In the genomic region with DNA sequence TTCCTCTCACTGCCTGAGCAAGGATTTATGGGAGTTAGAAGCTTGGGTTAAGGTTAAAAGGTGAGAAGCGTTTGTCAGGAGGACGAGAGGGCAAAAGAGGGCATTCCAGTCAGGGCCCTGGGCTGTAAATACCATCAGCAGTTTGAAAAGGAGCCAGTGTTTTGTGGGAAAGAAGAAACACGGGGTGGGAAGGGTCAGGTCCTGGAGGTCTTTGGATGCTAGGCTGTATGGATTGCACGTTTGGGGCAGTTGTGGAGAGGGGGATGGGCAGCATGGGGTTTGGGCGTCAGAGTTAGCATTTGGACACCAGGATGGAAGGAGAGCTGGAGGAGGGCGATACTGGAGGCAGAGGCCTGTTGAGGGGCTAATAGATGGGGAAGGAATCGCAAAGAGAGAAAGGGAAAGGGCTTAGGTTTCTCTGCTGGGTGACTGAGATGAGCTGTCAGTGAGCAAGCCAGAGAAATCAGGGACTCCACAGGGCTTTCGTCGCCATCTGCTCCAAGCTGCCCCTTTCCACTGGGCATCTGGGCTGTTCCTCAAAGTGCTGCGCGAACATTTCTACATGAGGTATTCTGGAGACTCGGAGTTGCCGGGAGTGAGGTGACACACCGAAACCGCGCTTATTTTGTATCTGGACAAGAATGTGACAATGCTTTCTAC, we compare ENCODE assay signal across 15 mouse cellular contexts.
A peak's percentile ranks its signal among the peaks of the same experiment; 100 is the strongest.
DNase-seq lines count a peak whose midpoint lies in the region; ATAC-seq and TF ChIP-seq lines count a peak whose summit lies in the region.
"Had no signal": no experiment of that assay in that cellular context is flagged by ENCODE, and none has a peak within 500 bp of the region (broad histone marks: within the 10 kb centered on the region; RNA-seq: fewer than 3 reads in every experiment).

No protein-coding gene starts in this region.

- H3K9me3 ChIP-seq in kidney, embryonic 14.5 days (ENCODE audit: control insufficient read depth, low read length), result no peaks in the 10 kb centered on the region
- H3K9me3 ChIP-seq in intestine, embryonic 15.5 days, result no peaks in the 10 kb centered on the region
- H3K9me3 ChIP-seq: forebrain, embryonic 13.5 days; liver, embryonic 15.5 days; midbrain, embryonic 12.5 days; neural tube, embryonic 13.5 days had no signal

- H3K79me2 ChIP-seq in heart, adult 2 months (replicated peaks; ENCODE audit: control insufficient read depth, insufficient read depth, low read length), result no peaks in the 10 kb centered on the region

- no peak overlapping the region for H3K4me3 ChIP-seq in kidney, embryonic 14.5 days (ENCODE audit: low read length)
- no peak overlapping the region for H3K4me3 ChIP-seq in intestine, embryonic 15.5 days (replicated peaks)
- no peak overlapping the region for H3K4me3 ChIP-seq in heart, adult 2 months
- H3K4me3 ChIP-seq: forebrain, embryonic 13.5 days; left cerebral cortex, adult 2 months; liver, embryonic 15.5 days; midbrain, embryonic 12.5 days; neural tube, embryonic 13.5 days had no signal

- no peaks in the 10 kb centered on the region for H3K36me3 ChIP-seq in kidney, embryonic 14.5 days (ENCODE audit: control insufficient read depth, insufficient read depth, low read length)
- H3K36me3 ChIP-seq in intestine, embryonic 15.5 days, result no peaks in the 10 kb centered on the region
- no peaks in the 10 kb centered on the region for H3K36me3 ChIP-seq in heart, adult 2 months (ENCODE audit: control insufficient read depth, insufficient read depth, low read length)
- H3K36me3 ChIP-seq: liver, embryonic 15.5 days; midbrain, embryonic 12.5 days; neural tube, embryonic 13.5 days had no signal

- H3K27me3 ChIP-seq in kidney, embryonic 14.5 days (ENCODE audit: control insufficient read depth, insufficient read depth, low read length), result no peaks in the 10 kb centered on the region
- H3K27me3 ChIP-seq in intestine, embryonic 15.5 days (replicated peaks), result no peaks in the 10 kb centered on the region
- no peaks in the 10 kb centered on the region for H3K27me3 ChIP-seq in heart, adult 2 months (ENCODE audit: control insufficient read depth, insufficient read depth, low read length)
- H3K27me3 ChIP-seq: forebrain, embryonic 13.5 days; liver, embryonic 15.5 days; midbrain, embryonic 12.5 days; neural tube, embryonic 13.5 days had no signal

- no peak overlapping the region for H3K27ac ChIP-seq in kidney, embryonic 14.5 days (ENCODE audit: low read depth, low read length)
- no peak overlapping the region for H3K27ac ChIP-seq in intestine, embryonic 15.5 days
- no peak overlapping the region for H3K27ac ChIP-seq in heart, adult 2 months
- H3K27ac ChIP-seq: forebrain, embryonic 13.5 days; left cerebral cortex, adult 2 months; liver, embryonic 15.5 days; midbrain, embryonic 12.5 days; neural tube, embryonic 13.5 days had no signal

- intact Hi-C loops in heart, adult 2 months (cut with DNase I), result no loop called here

- peak; percentile 55; the same call in 1 of the 2 replicates for ATAC-seq in kidney, embryonic 14.5 days (ENCODE audit: low FRiP score, low TSS enrichment)
- ATAC-seq in cerebellum, adult (ENCODE audit: insufficient number of reproducible peaks, low FRiP score, low TSS enrichment), result peak; percentile 84
- ATAC-seq in intestine, embryonic 15.5 days, result no peak
- ATAC-seq: forebrain, embryonic 13.5 days had no signal

- no peak for DNase-seq in kidney, adult 8-10 months
- peak; percentile 76 to 82 for DNase-seq in cerebellum, postnatal 14 days
- DNase-seq in kidney, postnatal 10 days, result peak; percentile 12
- no peak for DNase-seq in heart, adult 9 months (ENCODE audit: low spot score in 2 of 2)
- DNase-seq in heart, adult 2 months, result no peak
- DNase-seq: gastrocnemius, postnatal 25 days; thymus, postnatal 36 days had no signal

- WGBS in kidney, embryonic 14.5 days, result 41% methylated on average over 16 of the region's 16 CpGs
- WGBS in intestine, embryonic 15.5 days, result 41% methylated on average over 16 of the region's 16 CpGs
- WGBS in heart, adult 2 months, result 75% methylated on average over 16 of the region's 16 CpGs

- TF ChIP-seq EP300 in heart, adult 2 months (IDR thresholded peaks at IDR 0.05; ENCODE audit: insufficient read depth, low read depth, low read length), result no peak

- no peak for TF ChIP-seq POLR2A in heart, adult 2 months (IDR thresholded peaks at IDR 0.05; ENCODE audit: insufficient read depth, low read depth, low read length)

- TF ChIP-seq CTCF in heart, adult 2 months (IDR thresholded peaks at IDR 0.05), result no peak

- H3K4me1 ChIP-seq in kidney, embryonic 14.5 days (ENCODE audit: control insufficient read depth, insufficient read depth, low read length), result no peaks in the 10 kb centered on the region; the same call in 1 of the 2 replicates
- H3K4me1 ChIP-seq in intestine, embryonic 15.5 days (replicated peaks), result peaks cover 3% of the 10 kb centered on the region; the same call in 1 of the 2 replicates
- H3K4me1 ChIP-seq in heart, adult 2 months (ENCODE audit: control insufficient read depth, insufficient read depth, low read length), result no peaks in the 10 kb centered on the region
- H3K4me1 ChIP-seq: forebrain, embryonic 13.5 days; liver, embryonic 15.5 days; midbrain, embryonic 12.5 days had no signal

- H3K9ac ChIP-seq in kidney, embryonic 14.5 days (ENCODE audit: low read depth, low read length), result no peak overlapping the region
- no peak overlapping the region for H3K9ac ChIP-seq in intestine, embryonic 15.5 days
- H3K9ac ChIP-seq in heart, adult 2 months (ENCODE audit: low read depth, low read length), result no peak overlapping the region
- H3K9ac ChIP-seq: forebrain, embryonic 13.5 days; liver, embryonic 15.5 days; midbrain, embryonic 12.5 days; neural tube, embryonic 13.5 days had no signal

- no peak overlapping the region for H3K4me2 ChIP-seq in kidney, embryonic 14.5 days (replicated peaks; ENCODE audit: low read depth, low read length)
- H3K4me2 ChIP-seq in intestine, embryonic 15.5 days (replicated peaks), result no peak overlapping the region
- H3K4me2 ChIP-seq: forebrain, embryonic 13.5 days; liver, embryonic 15.5 days; midbrain, embryonic 12.5 days; neural tube, embryonic 13.5 days had no signal

Comparison
In these comparisons a context has a peak if more than half of its experiments do, and no peak if none do; other contexts are left out.
1. DNase-seq: peak in cerebellum, postnatal 14 days (2 of 2) and kidney, postnatal 10 days (single experiment); none in kidney, adult 8-10 months (0 of 2), heart, adult 9 months (0 of 2) and heart, adult 2 months (0 of 2).